Mouse (Mus musculus): ENCODE data around the gene R3hdml. TPM values are rescaled to one million over a fixed set of nuclear protein-coding genes. Genes with fewer than 3 reads are reported as not detected.
"Not testable (repeated sequence)": the region's sequence is repeated elsewhere in the genome, so short reads cannot be mapped to it uniquely, and the experiment has no call there.

Gene R3hdml
- polyA plus RNA-seq, 1 experiment from 2014 or later: 0.15 TPM

GRCm38 (mm10) chr2:163459380-163459779 lies 32.7 kb upstream of the R3hdml start:
- Histone ChIP-seq H3K4me3 (ENCODE audit: low read depth, low read length) (no peak overlapping the region), H3K4me2 (ENCODE audit: low read depth, low read length) (no peak overlapping the region), H3K9me3 (ENCODE audit: control insufficient read depth, low read length) (no peaks in the 10 kb centered on the region), H3K4me1 (ENCODE audit: control insufficient read depth, insufficient read depth, low read length) (no peaks in the 10 kb centered on the region), H3K27me3 (replicated peaks; ENCODE audit: control insufficient read depth, insufficient read depth, low read length) (peaks cover 11% of the 10 kb centered on the region; the same call in 1 of the 2 replicates), H3K36me3 (ENCODE audit: control insufficient read depth, insufficient read depth, low read length) (no peaks in the 10 kb centered on the region), H3K27ac (replicated peaks; ENCODE audit: low read depth, low read length) (no peak overlapping the region), H3K9ac (ENCODE audit: low read depth, low read length) (no peak overlapping the region)
- DNase-seq (ENCODE audit: low spot score): peak; percentile 14
- 37% methylated on average over 10 of the region's 10 CpGs for WGBS
- no peak for ATAC-seq (ENCODE audit: low read depth)

- ATAC-seq (ENCODE audit: low read depth) (no peak), DNase-seq (ENCODE audit: low spot score) (no peak)
- H3K4me2 ChIP-seq (ENCODE audit: low read depth, low read length): no peak overlapping the region
- H3K36me3 ChIP-seq (ENCODE audit: control insufficient read depth, insufficient read depth, low read length): no peaks in the 10 kb centered on the region
- WGBS: 86% methylated on average over 8 of the region's 8 CpGs
- H3K4me1 ChIP-seq (ENCODE audit: control insufficient read depth, insufficient read depth, low read length): no peaks in the 10 kb centered on the region
- H3K27me3 ChIP-seq (replicated peaks; ENCODE audit: control insufficient read depth, insufficient read depth, low read length): peaks cover 11% of the 10 kb centered on the region; the same call in 1 of the 2 replicates
- H3K4me3 ChIP-seq (ENCODE audit: low read depth, low read length): no peak overlapping the region
- no peak overlapping the region for H3K27ac ChIP-seq (replicated peaks; ENCODE audit: low read depth, low read length)
- no peak overlapping the region for H3K9ac ChIP-seq (ENCODE audit: low read depth, low read length)
- H3K9me3 ChIP-seq (ENCODE audit: control insufficient read depth, low read length): no peaks in the 10 kb centered on the region
These were observed 31.5 kb upstream of the R3hdml start for GRCm38 (mm10) chr2:163460622-163461021.

- not testable (repeated sequence) for DNase-seq (ENCODE audit: low spot score); H3K9ac ChIP-seq (ENCODE audit: low read depth, low read length); H3K4me3 ChIP-seq (ENCODE audit: low read depth, low read length); ATAC-seq (ENCODE audit: low read depth); H3K36me3 ChIP-seq (ENCODE audit: control insufficient read depth, insufficient read depth, low read length); H3K27ac ChIP-seq (replicated peaks; ENCODE audit: low read depth, low read length); H3K4me2 ChIP-seq (ENCODE audit: low read depth, low read length); H3K9me3 ChIP-seq (ENCODE audit: control insufficient read depth, low read length); H3K4me1 ChIP-seq (ENCODE audit: control insufficient read depth, insufficient read depth, low read length)
- peaks cover 11% of the 10 kb centered on the region; the same call in 1 of the 2 replicates for H3K27me3 ChIP-seq (replicated peaks; ENCODE audit: control insufficient read depth, insufficient read depth, low read length)
- 94% methylated on average over 9 of the region's 9 CpGs for WGBS
These were observed 30.8 kb upstream of the R3hdml start for GRCm38 (mm10) chr2:163461307-163461706.

GRCm38 (mm10) chr2:163462386-163462785 lies 29.7 kb upstream of the R3hdml start:
- peaks cover 11% of the 10 kb centered on the region; the same call in 1 of the 2 replicates for H3K27me3 ChIP-seq (replicated peaks; ENCODE audit: control insufficient read depth, insufficient read depth, low read length)
- no peak overlapping the region for H3K27ac ChIP-seq (replicated peaks; ENCODE audit: low read depth, low read length)
- no peak overlapping the region for H3K9ac ChIP-seq (ENCODE audit: low read depth, low read length)
- no peak for DNase-seq (ENCODE audit: low spot score)
- H3K4me1 ChIP-seq (ENCODE audit: control insufficient read depth, insufficient read depth, low read length): no peaks in the 10 kb centered on the region
- no peak overlapping the region for H3K4me2 ChIP-seq (ENCODE audit: low read depth, low read length)
- WGBS: 74% methylated on average over 5 of the region's 5 CpGs
- H3K9me3 ChIP-seq (ENCODE audit: control insufficient read depth, low read length): no peaks in the 10 kb centered on the region
- H3K36me3 ChIP-seq (ENCODE audit: control insufficient read depth, insufficient read depth, low read length): no peaks in the 10 kb centered on the region
- no peak for ATAC-seq (ENCODE audit: low read depth)
- H3K4me3 ChIP-seq (ENCODE audit: low read depth, low read length): no peak overlapping the region

GRCm38 (mm10) chr2:163462801-163463200 lies 29.3 kb upstream of the R3hdml start:
- H3K4me2 ChIP-seq (ENCODE audit: low read depth, low read length): no peak overlapping the region
- 0 out of 2 replicates have a peak, but pooled peaks cover 2% of the 10 kb centered on the region for H3K36me3 ChIP-seq (ENCODE audit: control insufficient read depth, insufficient read depth, low read length)
- DNase-seq (ENCODE audit: low spot score) (no peak), ATAC-seq (ENCODE audit: low read depth) (no peak)
- no peak overlapping the region for H3K4me3 ChIP-seq (ENCODE audit: low read depth, low read length)
- H3K9ac ChIP-seq (ENCODE audit: low read depth, low read length): no peak overlapping the region
- peaks cover 11% of the 10 kb centered on the region; the same call in 1 of the 2 replicates for H3K27me3 ChIP-seq (replicated peaks; ENCODE audit: control insufficient read depth, insufficient read depth, low read length)
- no peak overlapping the region for H3K27ac ChIP-seq (replicated peaks; ENCODE audit: low read depth, low read length)
- H3K9me3 ChIP-seq (ENCODE audit: control insufficient read depth, low read length): no peaks in the 10 kb centered on the region
- no peaks in the 10 kb centered on the region for H3K4me1 ChIP-seq (ENCODE audit: control insufficient read depth, insufficient read depth, low read length)
- WGBS: 75% methylated on average over 11 of the region's 11 CpGs

GRCm38 (mm10) chr2:163463251-163463769 lies 28.8 kb upstream of the R3hdml start:
- no peak overlapping the region for H3K27ac ChIP-seq (replicated peaks; ENCODE audit: low read depth, low read length)
- no peak overlapping the region for H3K4me3 ChIP-seq (ENCODE audit: low read depth, low read length)
- no peak overlapping the region for H3K9ac ChIP-seq (ENCODE audit: low read depth, low read length)
- no peaks in the 10 kb centered on the region for H3K9me3 ChIP-seq (ENCODE audit: control insufficient read depth, low read length)
- 0 out of 2 replicates have a peak, but pooled peaks cover 8% of the 10 kb centered on the region for H3K36me3 ChIP-seq (ENCODE audit: control insufficient read depth, insufficient read depth, low read length)
- H3K27me3 ChIP-seq (replicated peaks; ENCODE audit: control insufficient read depth, insufficient read depth, low read length): peaks cover 10% of the 10 kb centered on the region; the same call in 1 of the 2 replicates
- no peak for ATAC-seq (ENCODE audit: low read depth)
- H3K4me2 ChIP-seq (ENCODE audit: low read depth, low read length): no peak overlapping the region
- 65% methylated on average over 10 of the region's 10 CpGs for WGBS
- H3K4me1 ChIP-seq (ENCODE audit: control insufficient read depth, insufficient read depth, low read length): no peaks in the 10 kb centered on the region
- DNase-seq (ENCODE audit: low spot score): no peak

GRCm38 (mm10) chr2:163463998-163464397 lies 28.1 kb upstream of the R3hdml start:
- H3K9ac ChIP-seq (ENCODE audit: low read depth, low read length): no peak overlapping the region
- no peak overlapping the region for H3K27ac ChIP-seq (replicated peaks; ENCODE audit: low read depth, low read length)
- WGBS: 60% methylated on average over 4 of the region's 4 CpGs
- no peak for DNase-seq (ENCODE audit: low spot score)
- H3K9me3 ChIP-seq (ENCODE audit: control insufficient read depth, low read length): no peaks in the 10 kb centered on the region
- 0 out of 2 replicates have a peak, but pooled peaks cover 14% of the 10 kb centered on the region for H3K36me3 ChIP-seq (ENCODE audit: control insufficient read depth, insufficient read depth, low read length)
- H3K4me2 ChIP-seq (ENCODE audit: low read depth, low read length): no peak overlapping the region
- H3K27me3 ChIP-seq (replicated peaks; ENCODE audit: control insufficient read depth, insufficient read depth, low read length): peaks cover 3% of the 10 kb centered on the region; the same call in 1 of the 2 replicates
- no peak for ATAC-seq (ENCODE audit: low read depth)
- no peaks in the 10 kb centered on the region for H3K4me1 ChIP-seq (ENCODE audit: control insufficient read depth, insufficient read depth, low read length)
- no peak overlapping the region for H3K4me3 ChIP-seq (ENCODE audit: low read depth, low read length)

GRCm38 (mm10) chr2:163464562-163464961 lies 27.6 kb upstream of the R3hdml start:
- no peak; the same call in 1 of the 2 replicates for ATAC-seq (ENCODE audit: low read depth)
- H3K9me3 ChIP-seq (ENCODE audit: control insufficient read depth, low read length): no peaks in the 10 kb centered on the region
- WGBS: 46% methylated on average over 6 of the region's 6 CpGs

GRCm38 (mm10) chr2:163466771-163467170 lies 25.3 kb upstream of the R3hdml start:
- WGBS: 81% methylated on average over 8 of the region's 8 CpGs
- peak; percentile 27 for DNase-seq (ENCODE audit: low spot score)
- ATAC-seq (ENCODE audit: low read depth): 0 out of 2 replicates have a peak, but pooled peaks have one; percentile 18
- Histone ChIP-seq H3K9ac (ENCODE audit: low read depth, low read length) (no peak overlapping the region), H3K4me3 (ENCODE audit: low read depth, low read length) (no peak overlapping the region), H3K9me3 (ENCODE audit: control insufficient read depth, low read length) (no peaks in the 10 kb centered on the region), H3K4me2 (ENCODE audit: low read depth, low read length) (no peak overlapping the region), H3K36me3 (ENCODE audit: control insufficient read depth, insufficient read depth, low read length) (0 out of 2 replicates have a peak, but pooled peaks cover 23% of the 10 kb centered on the region), H3K27me3 (replicated peaks; ENCODE audit: control insufficient read depth, insufficient read depth, low read length) (no peaks in the 10 kb centered on the region), H3K4me1 (ENCODE audit: control insufficient read depth, insufficient read depth, low read length) (peaks cover 8% of the 10 kb centered on the region), H3K27ac (replicated peaks; ENCODE audit: low read depth, low read length) (no peak overlapping the region)

More at GRCm38 (mm10) chr2:163464562-163464961, 27.6 kb upstream of the R3hdml start:
- Histone ChIP-seq H3K27ac (replicated peaks; ENCODE audit: low read depth, low read length) (no peak overlapping the region; the same call in 1 of the 2 replicates), H3K27me3 (replicated peaks; ENCODE audit: control insufficient read depth, insufficient read depth, low read length) (no peaks in the 10 kb centered on the region), H3K36me3 (ENCODE audit: control insufficient read depth, insufficient read depth, low read length) (0 out of 2 replicates have a peak, but pooled peaks cover 19% of the 10 kb centered on the region), H3K9ac (ENCODE audit: low read depth, low read length) (no peak overlapping the region), H3K4me3 (ENCODE audit: low read depth, low read length) (no peak overlapping the region), H3K4me1 (ENCODE audit: control insufficient read depth, insufficient read depth, low read length) (no peaks in the 10 kb centered on the region), H3K4me2 (ENCODE audit: low read depth, low read length) (no peak overlapping the region)
- peak; percentile 23 for DNase-seq (ENCODE audit: low spot score)

Data from embryonic facial prominence, embryonic 14.5 days (tissue).